Mouse (Mus musculus): ENCODE measurements around the gene Rad54l2.

Rad54l2 gene

GRCm38 (mm10) chr9:106663200-106663599 is 125.8 kb downstream of the Rad54l2 start:
- ChIA-PET POLR2A (interaction anchor here in 3 of 4 experiments (0.6 to 23.0 kb wide), 10 partner anchors 6 to 229 kb away, joined by 3 to 314 read pairs (median 4); partner anchors contain the start of genes Grm2 (in 1 of the 3) and Manf (in 1 of the 3)), CTCF (interaction anchor here in 3 of 4 experiments (0.6 to 1.7 kb wide), 4 partner anchors 20 to 142 kb away, joined by 3 to 12 read pairs (median 10); no protein-coding TSS in a partner anchor)

- POLR2A ChIA-PET, result interaction anchor here in 2 of 4 experiments (0.6 to 21.2 kb wide), 6 partner anchors 12 to 201 kb away, joined by 3 to 314 read pairs (median 5); partner anchors contain the start of gene Tex264 (in 1 of the 2)
- CTCF ChIA-PET, result interaction anchor here in 3 of 4 experiments (0.8 to 1.9 kb wide), 3 partner anchors 16 to 17 kb away, joined by 3 to 5 read pairs (median 4); no protein-coding TSS in a partner anchor
These were observed 129.1 kb downstream of the Rad54l2 start for GRCm38 (mm10) chr9:106659935-106660334.

GRCm38 (mm10) chr9:106659441-106659840 is 129.6 kb downstream of the Rad54l2 start:
- POLR2A ChIA-PET, result interaction anchor here in 2 of 4 experiments (0.6 to 21.2 kb wide), 4 partner anchors 12 to 202 kb away, joined by 3 to 314 read pairs (median 5); no protein-coding TSS in a partner anchor
- CTCF ChIA-PET, result interaction anchor here in 2 of 4 experiments (0.5 to 1.9 kb wide), 3 partner anchors 13 to 16 kb away, joined by 3 to 5 read pairs (median 4); no protein-coding TSS in a partner anchor

GRCm38 (mm10) chr9:106657592-106657991 is 131.4 kb downstream of the Rad54l2 start:
- ChIA-PET POLR2A (interaction anchor here in 2 of 4 experiments (0.9 to 21.2 kb wide), 8 partner anchors 10 to 377 kb away, joined by 3 to 314 read pairs (median 4); partner anchors contain the start of genes Manf (in 1 of the 2) and Poc1a (in 1 of the 2)), CTCF (interaction anchor here (0.5 to 4.0 kb wide), 3 partner anchors 14 kb away, joined by 4 to 33 read pairs (median 6); no protein-coding TSS in a partner anchor)

GRCm38 (mm10) chr9:106656820-106657219 is 132.2 kb downstream of the Rad54l2 start:
- ChIA-PET POLR2A (interaction anchor here in 2 of 4 experiments (0.7 to 21.2 kb wide), 16 partner anchors 8 to 376 kb away, joined by 3 to 314 read pairs (median 4); partner anchors contain the start of genes Manf (in 1 of the 2) and Poc1a (in 1 of the 2)), CTCF (interaction anchor here (0.5 to 5.0 kb wide), 12 partner anchors 10 to 822 kb away, joined by 3 to 33 read pairs (median 6); partner anchors contain the start of gene Parp3 (in 1 of the 4))

- CTCF ChIA-PET, result interaction anchor here (0.5 to 5.0 kb wide), 16 partner anchors 10 to 822 kb away, joined by 3 to 33 read pairs (median 4); partner anchors contain the start of gene Parp3 (in 1 of the 4)
These were observed 132.9 kb downstream of the Rad54l2 start, which contains the start of gene Grm2 for GRCm38 (mm10) chr9:106655884-106656720. Gene Grm2 (minus strand): TSS chr9:106656082.

GRCm38 (mm10) chr9:106652720-106653119 is 136.3 kb downstream of the Rad54l2 start:
- ChIA-PET POLR2A (interaction anchor here in 2 of 4 experiments (0.6 to 21.2 kb wide), 4 partner anchors 9 to 450 kb away, joined by 3 to 314 read pairs (median 5); partner anchors contain the start of gene Twf2 (in 1 of the 2)), CTCF (interaction anchor here (0.6 to 5.0 kb wide), 9 partner anchors 9 to 234 kb away, joined by 3 to 28 read pairs (median 4); no protein-coding TSS in a partner anchor)

More at GRCm38 (mm10) chr9:106655884-106656720, 132.9 kb downstream of the Rad54l2 start, which contains the start of gene Grm2:
- POLR2A ChIA-PET, result interaction anchor here in 3 of 4 experiments (0.5 to 21.2 kb wide), 30 partner anchors 9 to 673 kb away, joined by 3 to 314 read pairs (median 3); partner anchors contain the start of genes Manf (in 1 of the 3), Parp3 (in 1 of the 3) and Rbm15b (in 1 of the 3)

GRCm38 (mm10) chr9:106647226-106647625 is 141.8 kb downstream of the Rad54l2 start:
- POLR2A ChIA-PET, result interaction anchor here in 3 of 4 experiments (0.9 to 21.2 kb wide), 6 partner anchors 9 to 175 kb away, joined by 3 to 314 read pairs (median 6); partner anchors contain the start of gene Grm2 (in 2 of the 3)
- CTCF ChIA-PET, result no interaction called here

- ChIA-PET POLR2A (interaction anchor here in 3 of 4 experiments (0.7 to 2.5 kb wide), 11 partner anchors 10 to 998 kb away, joined by 3 to 14 read pairs (median 3); partner anchors contain the start of genes Grm2 (in 3 of the 3), Manf (in 2 of the 3) and Rbm15b (in 1 of the 3)), CTCF (interaction anchor here in 3 of 4 experiments (0.5 to 1.0 kb wide), 7 partner anchors 10 to 450 kb away, joined by 3 to 6 read pairs (median 3); partner anchors contain the start of genes Grm2 (in 1 of the 3) and Parp3 (in 1 of the 3))
These were observed 143.2 kb downstream of the Rad54l2 start for GRCm38 (mm10) chr9:106645684-106646271.

GRCm38 (mm10) chr9:106643787-106644186 is 145.2 kb downstream of the Rad54l2 start:
- ChIA-PET POLR2A (interaction anchor here in 3 of 4 experiments (0.6 to 2.3 kb wide), 24 partner anchors 9 to 432 kb away, joined by 3 to 15 read pairs (median 4); partner anchors contain the start of genes Grm2 (in 2 of the 3), Manf (in 2 of the 3), Acy1 (in 1 of the 3) and Rad54l2 (in 1 of the 3)), CTCF (interaction anchor here (0.5 to 2.9 kb wide), 140 partner anchors 9 to 969 kb away, joined by 3 to 57 read pairs (median 5); partner anchors contain the start of genes Grm2 (in 4 of the 4), Parp3 (in 4 of the 4), Manf (in 3 of the 4) and Rrp9 (in 3 of the 4))

- CTCF ChIA-PET, result interaction anchor here (0.5 to 2.9 kb wide), 165 partner anchors 9 to 1342 kb away, joined by 3 to 57 read pairs (median 4); partner anchors contain the start of genes Grm2 (in 4 of the 4), Parp3 (in 4 of the 4), Manf (in 3 of the 4) and Rrp9 (in 3 of the 4)
- POLR2A ChIA-PET, result interaction anchor here (0.6 to 2.3 kb wide), 33 partner anchors 9 to 431 kb away, joined by 3 to 15 read pairs (median 3); partner anchors contain the start of genes Manf (in 2 of the 4), Acy1 (in 1 of the 4), Grm2 (in 1 of the 4) and Iqcf6 (in 1 of the 4)
These were observed 145.9 kb downstream of the Rad54l2 start for GRCm38 (mm10) chr9:106643128-106643527.

GRCm38 (mm10) chr9:106641346-106641745 is 147.6 kb downstream of the Rad54l2 start:
- CTCF ChIA-PET, result interaction anchor here in 1 of 4 experiments (1.2 kb wide), 1 partner anchor 9 kb away, joined by 3 read pairs; no protein-coding TSS in a partner anchor
- POLR2A ChIA-PET, result interaction anchor here in 1 of 4 experiments (0.6 kb wide), 1 partner anchor 208 kb away, joined by 4 read pairs; no protein-coding TSS in a partner anchor

- ChIA-PET POLR2A (no interaction called here), CTCF (no interaction called here)
These were observed 150.8 kb downstream of the Rad54l2 start for GRCm38 (mm10) chr9:106638154-106638553.

All from embryonic stem cell, embryonic (primary cell).